Mouse (Mus musculus): ENCODE results near the gene Eif2s1. TPM values are rescaled to one million over a fixed set of nuclear protein-coding genes. Genes with fewer than 3 reads are reported as not detected.
A peak's percentile ranks its signal among the peaks of the same experiment; 100 is the strongest.

Gene Eif2s1
- polyA plus RNA-seq, 1 experiment, result 2.1 TPM

DNA sequence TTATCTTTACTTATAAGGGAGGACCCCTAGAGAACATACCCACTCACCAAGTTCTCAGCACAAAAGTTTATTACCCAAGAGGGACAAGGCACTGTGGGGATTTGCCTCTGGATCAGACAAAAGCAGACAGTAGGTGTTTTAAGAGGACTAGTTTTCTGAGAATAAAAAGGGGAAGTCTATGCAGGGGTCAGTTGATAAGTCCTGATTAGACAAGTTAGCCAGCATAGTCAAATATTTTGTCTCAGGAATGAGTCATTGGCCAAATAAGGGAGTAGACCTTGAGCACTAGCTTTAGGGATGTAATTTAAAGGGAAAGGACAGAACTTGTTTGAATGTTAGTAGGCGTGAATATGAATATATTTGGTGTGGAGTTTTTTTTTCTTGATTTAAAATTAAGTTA is 6.5 kb downstream of the Eif2s1 start:
- H3K4me3 ChIP-seq (replicated peaks), result no peak overlapping the region
- H3K4me1 ChIP-seq (ENCODE audit: control insufficient read depth), result peaks cover 30% of the 10 kb centered on the region
- TF ChIP-seq GATA1 (IDR thresholded peaks at IDR 0.05; ENCODE audit: low read length) (no peak), TAL1 (IDR thresholded peaks at IDR 0.05; ENCODE audit: low read length) (no peak)
- no peaks in the 10 kb centered on the region for H3K9me3 ChIP-seq (ENCODE audit: control insufficient read depth, low read length)
- H3K36me3 ChIP-seq (ENCODE audit: control insufficient read depth), result peaks cover 80% of the 10 kb centered on the region
- H3K27me3 ChIP-seq (ENCODE audit: control insufficient read depth), result no peaks in the 10 kb centered on the region

DNA sequence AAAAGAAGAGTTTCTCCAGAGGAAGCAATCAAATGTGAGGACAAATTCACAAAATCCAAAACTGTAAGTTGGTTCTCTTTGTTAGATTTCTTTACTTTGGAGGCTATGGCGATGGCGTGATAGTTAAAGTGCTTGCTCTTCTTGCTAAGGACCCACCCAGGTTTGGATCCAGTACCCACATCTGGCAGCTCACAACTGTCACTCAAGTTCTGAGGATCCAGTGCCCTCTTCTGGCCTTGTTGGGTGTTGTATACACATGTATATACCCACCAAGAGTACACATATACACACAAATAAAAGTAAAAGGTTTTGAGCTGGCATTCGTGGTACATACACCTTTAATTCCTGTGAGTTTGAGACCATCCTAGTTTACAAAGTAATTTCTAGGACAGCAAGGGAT is 13.0 kb downstream of the Eif2s1 start:
- Histone ChIP-seq H3K4me3 (replicated peaks) (no peak overlapping the region), H3K9me3 (ENCODE audit: control insufficient read depth, low read length) (no peaks in the 10 kb centered on the region), H3K36me3 (ENCODE audit: control insufficient read depth) (peaks cover 94% of the 10 kb centered on the region), H3K4me1 (ENCODE audit: control insufficient read depth) (peaks cover 5% of the 10 kb centered on the region), H3K27me3 (ENCODE audit: control insufficient read depth) (no peaks in the 10 kb centered on the region)
- TF ChIP-seq GATA1 (IDR thresholded peaks at IDR 0.05; ENCODE audit: low read length) (no peak), TAL1 (IDR thresholded peaks at IDR 0.05; ENCODE audit: low read length) (no peak)

DNA sequence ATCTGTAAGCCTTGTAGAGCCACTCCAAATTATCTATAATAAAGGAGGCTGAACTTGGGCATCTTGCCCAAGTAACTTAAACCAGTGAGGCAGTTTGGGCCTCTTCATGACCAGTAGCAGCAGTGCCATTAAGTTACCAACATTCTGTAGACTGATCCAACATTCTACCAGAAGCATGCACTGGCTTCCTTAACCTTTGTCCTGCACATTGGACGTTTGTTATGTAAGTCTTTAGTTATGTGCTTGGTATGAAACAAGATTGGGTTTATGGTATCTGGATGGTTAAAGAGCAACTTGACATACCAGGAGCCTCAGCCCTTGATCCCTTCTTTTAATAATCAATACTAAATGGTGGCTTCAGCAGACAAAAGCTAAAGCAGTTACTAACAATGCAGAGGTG is 28.4 kb downstream of the Eif2s1 start:
- Histone ChIP-seq H3K36me3 (ENCODE audit: control insufficient read depth) (peaks cover 100% of the 10 kb centered on the region), H3K9me3 (ENCODE audit: control insufficient read depth, low read length) (peaks cover 7% of the 10 kb centered on the region), H3K27me3 (ENCODE audit: control insufficient read depth) (no peaks in the 10 kb centered on the region; the same call in 1 of the 2 replicates), H3K4me3 (replicated peaks) (no peak overlapping the region), H3K4me1 (ENCODE audit: control insufficient read depth) (peaks cover 9% of the 10 kb centered on the region)
- TF ChIP-seq TAL1 (IDR thresholded peaks at IDR 0.05; ENCODE audit: low read length) (no peak), GATA1 (IDR thresholded peaks at IDR 0.05; ENCODE audit: low read length) (no peak)

DNA sequence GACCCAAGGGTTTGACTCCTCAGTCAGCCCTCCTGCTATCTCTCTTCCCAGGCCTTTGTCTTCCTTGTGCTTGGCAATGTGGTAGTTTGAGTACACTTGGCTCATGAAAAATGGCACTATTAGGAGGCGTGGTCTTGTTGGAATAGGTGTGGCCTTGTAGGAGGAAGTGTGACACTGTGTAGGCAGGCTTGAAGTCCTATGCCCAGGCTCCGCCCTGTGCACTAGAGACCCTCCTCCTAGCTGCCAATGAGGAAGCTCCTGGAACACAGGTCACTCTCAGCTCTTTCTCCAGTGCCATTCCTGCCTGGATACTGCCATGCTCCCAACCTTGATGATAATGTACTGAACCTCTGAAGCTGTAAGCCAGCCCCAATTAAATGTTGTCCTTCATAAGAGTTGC is 29.5 kb downstream of the Eif2s1 start:
- Histone ChIP-seq H3K36me3 (ENCODE audit: control insufficient read depth) (peaks cover 100% of the 10 kb centered on the region), H3K4me3 (replicated peaks) (no peak overlapping the region), H3K4me1 (ENCODE audit: control insufficient read depth) (peaks cover 12% of the 10 kb centered on the region), H3K9me3 (ENCODE audit: control insufficient read depth, low read length) (peaks cover 7% of the 10 kb centered on the region), H3K27me3 (ENCODE audit: control insufficient read depth) (no peaks in the 10 kb centered on the region; the same call in 1 of the 2 replicates)
- TF ChIP-seq TAL1 (IDR thresholded peaks at IDR 0.05; ENCODE audit: low read length), result no peak

DNA sequence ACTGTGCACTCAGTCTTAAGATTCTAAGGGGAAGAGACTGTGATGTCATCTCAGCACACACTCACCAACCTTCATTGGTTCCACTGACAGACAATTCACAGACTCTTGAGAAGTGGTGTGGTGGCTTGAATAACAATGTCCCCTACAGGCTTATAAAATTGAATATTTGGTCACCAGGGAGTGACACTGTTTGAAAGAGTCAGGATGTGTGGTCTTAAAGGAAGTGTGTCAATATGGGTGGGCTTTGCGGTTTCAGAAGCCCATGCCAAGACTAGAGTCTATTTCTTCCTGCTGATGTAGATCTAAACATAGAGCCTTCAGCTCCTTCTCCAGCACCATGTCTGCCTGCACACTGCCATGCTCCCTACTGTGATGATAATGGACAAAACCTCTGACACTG is 36.2 kb downstream of the Eif2s1 start:
- Histone ChIP-seq H3K4me1 (ENCODE audit: control insufficient read depth) (peaks cover 34% of the 10 kb centered on the region), H3K4me3 (replicated peaks) (no peak overlapping the region), H3K9me3 (ENCODE audit: control insufficient read depth, low read length) (no peaks in the 10 kb centered on the region), H3K36me3 (ENCODE audit: control insufficient read depth) (peaks cover 94% of the 10 kb centered on the region), H3K27me3 (ENCODE audit: control insufficient read depth) (no peaks in the 10 kb centered on the region; the same call in 1 of the 2 replicates)
- no peak for TF ChIP-seq TAL1 (IDR thresholded peaks at IDR 0.05; ENCODE audit: low read length)
- no peak for TF ChIP-seq GATA1 (IDR thresholded peaks at IDR 0.05; ENCODE audit: low read length)

DNA sequence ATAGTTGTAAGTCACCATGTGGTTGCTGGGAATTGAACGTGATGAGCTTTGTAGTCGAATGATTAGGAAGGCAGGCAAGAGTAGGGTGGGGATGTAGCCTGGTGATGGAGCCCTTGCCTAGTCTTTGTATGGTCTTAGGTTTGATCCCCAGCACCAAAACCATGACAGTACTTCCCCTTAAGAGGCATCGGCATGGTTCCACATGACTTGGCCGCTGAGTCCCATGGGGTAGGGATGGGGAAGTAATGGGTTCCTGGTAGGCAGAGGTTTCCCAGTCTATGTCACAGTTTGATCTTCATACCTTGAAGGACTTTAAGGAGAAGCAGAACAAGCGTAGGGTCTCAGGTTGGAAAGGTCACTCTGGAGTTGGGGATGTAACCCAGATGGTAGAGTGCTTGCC is 39.8 kb downstream of the Eif2s1 start:
- no peak for TF ChIP-seq GATA1 (IDR thresholded peaks at IDR 0.05; ENCODE audit: low read length)
- TF ChIP-seq TAL1 (IDR thresholded peaks at IDR 0.05; ENCODE audit: low read length), result no peak
- peaks cover 88% of the 10 kb centered on the region for H3K36me3 ChIP-seq (ENCODE audit: control insufficient read depth)
- no peaks in the 10 kb centered on the region; the same call in 1 of the 2 replicates for H3K27me3 ChIP-seq (ENCODE audit: control insufficient read depth)
- H3K4me3 ChIP-seq (replicated peaks), result no peak overlapping the region
- H3K4me1 ChIP-seq (ENCODE audit: control insufficient read depth), result peaks cover 60% of the 10 kb centered on the region
- H3K9me3 ChIP-seq (ENCODE audit: control insufficient read depth, low read length), result no peaks in the 10 kb centered on the region

DNA sequence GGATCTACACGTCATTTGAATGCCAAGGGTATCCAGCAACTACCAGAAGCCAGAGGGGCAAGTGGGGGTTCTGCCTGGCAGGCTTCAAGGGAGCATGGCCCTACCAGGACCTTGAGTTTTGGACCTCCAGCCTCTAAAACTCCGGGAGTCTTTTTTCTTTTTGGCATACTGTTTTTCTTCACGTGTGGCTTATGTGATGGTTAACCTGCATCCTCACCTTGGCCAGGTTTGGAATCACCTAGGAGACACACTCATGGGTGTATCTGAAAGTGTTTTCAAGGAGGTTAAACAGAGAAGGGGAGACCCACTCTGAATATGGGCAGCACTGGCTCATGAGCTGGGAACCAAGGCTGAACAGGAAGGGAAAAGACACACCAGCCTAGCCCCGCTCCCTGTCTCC is 41.7 kb downstream of the Eif2s1 start:
- Histone ChIP-seq H3K36me3 (ENCODE audit: control insufficient read depth) (peaks cover 73% of the 10 kb centered on the region), H3K27me3 (ENCODE audit: control insufficient read depth) (no peaks in the 10 kb centered on the region; the same call in 1 of the 2 replicates), H3K4me3 (replicated peaks) (peak overlapping the region; percentile 3), H3K4me1 (ENCODE audit: control insufficient read depth) (peaks cover 67% of the 10 kb centered on the region), H3K9me3 (ENCODE audit: control insufficient read depth, low read length) (no peaks in the 10 kb centered on the region; the same call in 1 of the 2 replicates)
- TF ChIP-seq GATA1 (IDR thresholded peaks at IDR 0.05; ENCODE audit: low read length), result no peak
- TF ChIP-seq TAL1 (IDR thresholded peaks at IDR 0.05; ENCODE audit: low read length), result no peak

DNA sequence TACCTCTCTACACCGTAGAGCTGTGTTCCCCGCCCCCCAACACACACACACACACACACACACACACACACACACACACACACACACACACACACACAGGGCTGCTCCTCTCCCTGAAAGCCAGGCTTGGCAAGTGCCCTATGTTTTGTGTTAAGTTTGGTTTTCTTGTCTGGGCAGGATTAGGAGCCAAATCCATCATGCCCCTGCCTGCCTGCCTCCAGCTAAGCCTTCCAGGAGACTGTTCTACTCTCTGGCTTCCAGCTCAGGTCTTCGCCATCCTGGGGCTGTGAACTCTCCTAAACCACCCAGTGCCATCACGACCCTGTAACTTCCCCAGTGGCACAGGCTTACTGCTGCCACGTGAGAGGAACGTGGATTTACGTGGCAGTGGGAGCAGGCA is 42.9 kb downstream of the Eif2s1 start:
- TF ChIP-seq TAL1 (IDR thresholded peaks at IDR 0.05; ENCODE audit: low read length) (no peak), GATA1 (IDR thresholded peaks at IDR 0.05; ENCODE audit: low read length) (no peak)
- Histone ChIP-seq H3K4me3 (replicated peaks) (peak overlapping the region; percentile 79), H3K27me3 (ENCODE audit: control insufficient read depth) (no peaks in the 10 kb centered on the region; the same call in 1 of the 2 replicates), H3K36me3 (ENCODE audit: control insufficient read depth) (peaks cover 71% of the 10 kb centered on the region), H3K4me1 (ENCODE audit: control insufficient read depth) (peaks cover 78% of the 10 kb centered on the region), H3K9me3 (ENCODE audit: control insufficient read depth, low read length) (peaks cover 9% of the 10 kb centered on the region)

DNA sequence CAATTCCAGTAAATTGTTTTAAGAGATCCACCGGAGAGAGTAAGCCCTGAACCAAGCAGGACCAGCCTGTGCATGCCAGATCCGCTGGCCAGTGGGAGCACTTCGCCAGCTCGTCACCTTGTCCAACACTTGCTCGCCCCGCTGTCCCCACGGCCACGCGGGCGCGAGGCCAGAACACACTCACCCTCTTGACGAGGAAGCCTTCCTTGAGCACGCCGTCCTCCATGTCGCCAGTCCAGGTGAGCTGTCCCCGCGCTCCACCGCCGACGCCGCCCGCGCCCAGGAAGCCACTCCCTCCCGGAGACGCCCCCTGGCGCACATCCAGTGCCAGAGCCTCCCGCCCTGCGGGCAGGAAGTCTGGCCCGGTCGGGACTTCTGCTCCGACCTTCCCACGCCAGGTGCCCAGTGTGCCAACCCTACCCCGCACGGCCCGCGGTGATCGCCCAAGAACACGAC is 45.1 kb downstream of the Eif2s1 start, which contains the start of gene Plek2:
Gene Plek2, minus strand, starts transcription at position 258 of the 456 bp plus-strand sequence.
- peaks cover 92% of the 10 kb centered on the region for H3K4me1 ChIP-seq (ENCODE audit: control insufficient read depth)
- peak within 1 kb of the TSS; percentile 79 for H3K4me3 ChIP-seq (replicated peaks)
- peaks cover 9% of the 10 kb centered on the region for H3K9me3 ChIP-seq (ENCODE audit: control insufficient read depth, low read length)
- peaks cover 53% of the 10 kb centered on the region for H3K36me3 ChIP-seq (ENCODE audit: control insufficient read depth)
- peaks cover 10% of the 10 kb centered on the region for H3K27me3 ChIP-seq (ENCODE audit: control insufficient read depth)
- TF ChIP-seq GATA1 (IDR thresholded peaks at IDR 0.05; ENCODE audit: low read length) (no peak), TAL1 (IDR thresholded peaks at IDR 0.05; ENCODE audit: low read length) (no peak)

DNA sequence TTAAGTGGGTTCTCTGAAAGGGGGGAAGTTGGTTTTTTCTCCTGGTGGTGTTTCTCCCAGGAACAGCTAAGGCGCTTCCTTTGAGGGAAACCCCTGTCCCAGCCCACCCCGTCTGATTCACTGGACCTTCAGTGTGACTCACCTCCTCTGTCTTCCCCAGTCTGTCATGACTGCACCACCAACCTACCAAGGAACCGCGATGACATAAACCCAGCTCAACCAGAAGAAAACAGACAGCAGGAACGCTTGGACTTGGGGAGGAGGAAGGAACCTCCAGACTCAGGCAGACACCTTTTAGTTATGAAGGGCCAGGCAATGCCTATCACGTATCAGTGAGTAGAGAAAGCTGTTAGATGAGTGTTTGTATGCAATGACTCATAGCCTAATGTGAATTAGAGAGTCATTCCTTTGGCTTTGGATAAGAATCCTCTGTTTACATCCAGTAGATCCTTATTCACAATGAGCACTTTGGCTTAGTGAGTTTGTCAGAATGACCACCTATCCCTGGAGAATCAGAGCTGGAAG is 46.5 kb downstream of the Eif2s1 start:
- Histone ChIP-seq H3K4me1 (ENCODE audit: control insufficient read depth) (peaks cover 90% of the 10 kb centered on the region), H3K4me3 (replicated peaks) (no peak overlapping the region), H3K36me3 (ENCODE audit: control insufficient read depth) (peaks cover 43% of the 10 kb centered on the region), H3K9me3 (ENCODE audit: control insufficient read depth, low read length) (peaks cover 9% of the 10 kb centered on the region), H3K27me3 (ENCODE audit: control insufficient read depth) (peaks cover 15% of the 10 kb centered on the region)
- no peak for TF ChIP-seq GATA1 (IDR thresholded peaks at IDR 0.05; ENCODE audit: low read length)
- TF ChIP-seq TAL1 (IDR thresholded peaks at IDR 0.05; ENCODE audit: low read length), result no peak
